Mouse (Mus musculus) megakaryocyte, embryonic 14.5 days (primary cell): ENCODE measurements around the gene Noc3l. TPM values are rescaled to one million over a fixed set of nuclear protein-coding genes. Genes with fewer than 3 reads are reported as not detected.

Experiments used
- H3K27me3 ChIP-seq: replicated peaks from 2 replicates; pipeline ENCODE3; 2012; ENCODE audit warnings: inconsistent platforms
- H3K36me3 ChIP-seq: replicated peaks from 2 replicates; pipeline ENCODE3; 2012; ENCODE audit warnings: low read length, inconsistent platforms, mixed read lengths
- H3K4me1 ChIP-seq: 2 replicates; pipeline ENCODE4 v1.6.1; 2012; ENCODE audit warnings: inconsistent platforms
- H3K4me3 ChIP-seq: replicated peaks from 2 replicates; pipeline ENCODE3; 2012; ENCODE audit warnings: moderate library complexity, mild to moderate bottlenecking, inconsistent platforms
- H3K9me3 ChIP-seq: 2 replicates; pipeline ENCODE4 v1.6.1; 2012; ENCODE audit warnings: inconsistent platforms
- FLI1 ChIP-seq: IDR thresholded peaks from 2 replicates; pipeline ENCODE4 v1.6.1; 2012; ENCODE audit warnings: low read length, inconsistent platforms, mixed read lengths
- GATA1 ChIP-seq: IDR thresholded peaks from 3 replicates; pipeline ENCODE4 v1.6.1; 2012; ENCODE audit warnings: mixed read lengths, low read length, inconsistent platforms, borderline replicate concordance
- polyA plus RNA-seq: library from polyadenylated mRNA; stranded (reverse); fragments of >175 nt; gene quantifications from 2 replicates; pipeline ENCODE4 v1.2.3, GENCODE M21; 2012; ENCODE audit warnings: low replicate concordance; ENCODE audit not compliant: insufficient read depth

Gene Noc3l
- polyA plus RNA-seq, result 0.35 TPM in 1 of 2 replicates, not detected in the other

- H3K4me1 ChIP-seq, result peaks cover 41% of the 10 kb centered on the region
- peak within 1 kb of the TSS; percentile 92 for H3K4me3 ChIP-seq
- no peaks in the 10 kb centered on the region for H3K9me3 ChIP-seq
- H3K36me3 ChIP-seq, result peaks cover 23% of the 10 kb centered on the region
- peaks cover 2% of the 10 kb centered on the region for H3K27me3 ChIP-seq
- TF ChIP-seq GATA1 (no peak), FLI1 (peak; percentile 93)
Observed at GRCm38 (mm10) chr19:38818766-38819426, at the start of gene Noc3l. Gene Noc3l (minus strand): TSS chr19:38819237.

GRCm38 (mm10) chr19:38862523-38862922, 43.5 kb upstream of the Noc3l start:
- Histone ChIP-seq H3K4me1 (peaks cover 9% of the 10 kb centered on the region; the same call in 1 of the 2 replicates), H3K36me3 (no peaks in the 10 kb centered on the region), H3K27me3 (no peaks in the 10 kb centered on the region), H3K4me3 (no peak overlapping the region), H3K9me3 (peaks cover 3% of the 10 kb centered on the region; the same call in 1 of the 2 replicates)
- no peak for TF ChIP-seq FLI1
- no peak for TF ChIP-seq GATA1

- Histone ChIP-seq H3K9me3 (peaks cover 3% of the 10 kb centered on the region; the same call in 1 of the 2 replicates), H3K4me3 (no peak overlapping the region), H3K4me1 (peaks cover 9% of the 10 kb centered on the region; the same call in 1 of the 2 replicates), H3K36me3 (no peaks in the 10 kb centered on the region), H3K27me3 (no peaks in the 10 kb centered on the region)
- TF ChIP-seq FLI1, result no peak
- no peak for TF ChIP-seq GATA1
Observed at GRCm38 (mm10) chr19:38858224-38858623, 39.2 kb upstream of the Noc3l start.

GRCm38 (mm10) chr19:38846373-38846772, 27.3 kb upstream of the Noc3l start:
- H3K36me3 ChIP-seq, result no peaks in the 10 kb centered on the region
- H3K27me3 ChIP-seq, result peaks cover 4% of the 10 kb centered on the region
- no peaks in the 10 kb centered on the region for H3K4me1 ChIP-seq
- no peak for TF ChIP-seq FLI1
- peaks cover 4% of the 10 kb centered on the region; the same call in 1 of the 2 replicates for H3K9me3 ChIP-seq
- H3K4me3 ChIP-seq, result no peak overlapping the region

GRCm38 (mm10) chr19:38844817-38845216, 25.8 kb upstream of the Noc3l start:
- H3K4me3 ChIP-seq, result no peak overlapping the region

GRCm38 (mm10) chr19:38837171-38837641, 18.2 kb upstream of the Noc3l start:
- peaks cover 31% of the 10 kb centered on the region for H3K27me3 ChIP-seq
- peaks cover 4% of the 10 kb centered on the region; the same call in 1 of the 2 replicates for H3K9me3 ChIP-seq
- TF ChIP-seq GATA1 (no peak), FLI1 (no peak)
- no peaks in the 10 kb centered on the region for H3K36me3 ChIP-seq
- H3K4me1 ChIP-seq, result peaks cover 20% of the 10 kb centered on the region
- peak overlapping the region; percentile 96 for H3K4me3 ChIP-seq

More at GRCm38 (mm10) chr19:38844817-38845216, 25.8 kb upstream of the Noc3l start:
- no peaks in the 10 kb centered on the region for H3K4me1 ChIP-seq
- no peaks in the 10 kb centered on the region for H3K36me3 ChIP-seq
- H3K27me3 ChIP-seq, result peaks cover 4% of the 10 kb centered on the region
- TF ChIP-seq FLI1 (no peak), GATA1 (no peak)
- H3K9me3 ChIP-seq, result peaks cover 4% of the 10 kb centered on the region; the same call in 1 of the 2 replicates

- TF ChIP-seq FLI1 (no peak), GATA1 (no peak)
- H3K36me3 ChIP-seq, result no peaks in the 10 kb centered on the region
- H3K4me1 ChIP-seq, result peaks cover 20% of the 10 kb centered on the region
Observed at GRCm38 (mm10) chr19:38836438-38837170, 17.6 kb upstream of the Noc3l start, which contains the start of gene Tbc1d12. Gene Tbc1d12 (plus strand): TSS chr19:38836579.

GRCm38 (mm10) chr19:38836084-38836437, 17.0 kb upstream of the Noc3l start:
- no peak for TF ChIP-seq GATA1
- TF ChIP-seq FLI1, result no peak
- H3K36me3 ChIP-seq, result no peaks in the 10 kb centered on the region
- peaks cover 30% of the 10 kb centered on the region for H3K27me3 ChIP-seq
- peak overlapping the region; percentile 96 for H3K4me3 ChIP-seq
- peaks cover 20% of the 10 kb centered on the region for H3K4me1 ChIP-seq
- no peaks in the 10 kb centered on the region for H3K9me3 ChIP-seq

More at GRCm38 (mm10) chr19:38836438-38837170, 17.6 kb upstream of the Noc3l start, which contains the start of gene Tbc1d12:
- Histone ChIP-seq H3K4me3 (peak within 1 kb of the TSS; percentile 96), H3K27me3 (peaks cover 32% of the 10 kb centered on the region), H3K9me3 (peaks cover 2% of the 10 kb centered on the region; the same call in 1 of the 2 replicates)

- Histone ChIP-seq H3K27me3 (peaks cover 27% of the 10 kb centered on the region), H3K4me1 (peaks cover 19% of the 10 kb centered on the region), H3K4me3 (no peak overlapping the region), H3K9me3 (no peaks in the 10 kb centered on the region), H3K36me3 (no peaks in the 10 kb centered on the region)
- TF ChIP-seq FLI1 (no peak), GATA1 (no peak)
Observed at GRCm38 (mm10) chr19:38833224-38833623, 14.2 kb upstream of the Noc3l start.
